Comparison of ENCODE assay signal across 15 mouse cellular contexts in genomic region chr5:53415472-53415871, GRCm38 (mm10).
"Had no signal": no experiment of that assay in that cellular context is flagged by ENCODE, and none has a peak within 500 bp of the region (broad histone marks: within the 10 kb centered on the region; RNA-seq: fewer than 3 reads in every experiment).

No protein-coding gene starts in this region.

- H3K27ac ChIP-seq: kidney, postnatal 0 days; layer of hippocampus, adult 2 months; left cerebral cortex, adult 2 months; liver, embryonic 13.5 days; midbrain, embryonic 12.5 days; midbrain, embryonic 15.5 days; neural tube, embryonic 13.5 days had no signal

- H3K36me3 ChIP-seq: liver, embryonic 13.5 days; midbrain, embryonic 12.5 days; midbrain, embryonic 15.5 days; neural tube, embryonic 13.5 days had no signal

- DNase-seq: kidney, adult 18-20 months; kidney, postnatal 25 days; layer of hippocampus, adult 9-11 months; layer of hippocampus, postnatal 36 days; liver, embryonic 13.5 days; lung, adult 2 months; thymus, adult 2 months; thymus, postnatal 14 days had no signal

- H3K4me1 ChIP-seq: liver, embryonic 13.5 days; midbrain, embryonic 12.5 days; midbrain, embryonic 15.5 days; neural tube, embryonic 13.5 days had no signal

- H3K4me2 ChIP-seq: liver, embryonic 13.5 days; midbrain, embryonic 12.5 days; midbrain, embryonic 15.5 days; neural tube, embryonic 13.5 days had no signal

- H3K27me3 ChIP-seq: liver, embryonic 13.5 days; midbrain, embryonic 12.5 days; midbrain, embryonic 15.5 days; neural tube, embryonic 13.5 days had no signal

- H3K9ac ChIP-seq: liver, embryonic 13.5 days; midbrain, embryonic 12.5 days; midbrain, embryonic 15.5 days; neural tube, embryonic 13.5 days had no signal

- H3K4me3 ChIP-seq: layer of hippocampus, adult 2 months; left cerebral cortex, adult 2 months; liver, embryonic 13.5 days; midbrain, embryonic 12.5 days; midbrain, embryonic 15.5 days; myocyte; neural tube, embryonic 13.5 days had no signal

- H3K9me3 ChIP-seq: liver, embryonic 13.5 days; midbrain, embryonic 12.5 days; midbrain, embryonic 15.5 days; neural tube, embryonic 13.5 days had no signal

- ATAC-seq: midbrain, embryonic 15.5 days had no signal
